Mouse (Mus musculus): ENCODE results near the gene Dtx4.
A peak's percentile ranks its signal among the peaks of the same experiment; 100 is the strongest.

Dtx4 gene

DNA sequence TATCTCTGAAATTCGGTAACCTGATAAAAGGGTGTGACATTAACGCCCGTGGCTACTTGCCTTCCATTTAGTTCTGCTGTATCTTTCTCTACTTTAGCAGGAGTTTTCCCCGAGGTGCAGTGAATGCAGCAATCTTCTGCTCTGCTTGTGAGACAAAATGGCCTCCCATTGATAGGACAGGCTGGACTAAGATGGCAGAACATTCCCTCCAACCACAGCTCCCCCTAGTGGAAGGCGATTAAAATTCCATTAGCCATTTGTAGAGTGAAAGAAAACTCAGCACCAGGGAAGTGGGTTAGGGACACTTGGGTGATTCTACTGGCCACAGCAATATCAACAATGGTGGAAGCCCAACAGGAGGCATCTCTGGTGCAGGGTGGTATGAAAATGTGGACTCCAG lies 33.8 kb downstream of the Dtx4 start:
- peak; percentile 29 for DNase-seq (ENCODE audit: low read depth, low spot score)

- DNase-seq (ENCODE audit: low read depth, low spot score), result peak; percentile 58
Measured at GRCm38 (mm10) chr19:12466204-12466603, 35.0 kb downstream of the Dtx4 start.

DNA sequence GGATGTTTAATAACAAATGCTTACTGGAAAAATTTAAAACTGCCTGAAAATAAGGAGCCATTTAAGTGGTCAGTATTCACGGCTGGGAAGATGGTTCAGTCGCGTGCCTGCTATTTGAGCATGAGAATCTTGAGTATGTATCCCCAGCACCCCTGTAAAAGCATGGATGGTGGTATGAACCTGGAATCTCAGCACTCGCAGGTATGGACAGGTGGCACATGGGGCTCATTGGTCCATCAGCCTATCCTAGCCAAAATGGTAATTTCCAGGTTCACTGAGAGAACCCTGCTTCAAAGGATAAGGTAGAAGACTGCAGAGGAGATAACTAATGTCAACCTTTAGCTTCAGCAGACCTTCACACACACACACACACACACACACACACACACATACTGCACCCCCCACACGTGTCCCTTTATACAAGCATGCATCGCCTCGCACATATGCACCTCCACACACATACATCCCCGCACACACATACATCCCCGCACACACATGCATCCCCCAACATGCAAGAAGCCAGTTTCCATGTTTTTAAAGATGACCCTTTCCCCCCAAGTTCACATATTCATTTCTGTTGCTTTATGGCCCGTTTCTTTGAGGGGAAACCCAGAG lies 35.6 kb downstream of the Dtx4 start:
- DNase-seq (ENCODE audit: low read depth, low spot score), result no peak

DNA sequence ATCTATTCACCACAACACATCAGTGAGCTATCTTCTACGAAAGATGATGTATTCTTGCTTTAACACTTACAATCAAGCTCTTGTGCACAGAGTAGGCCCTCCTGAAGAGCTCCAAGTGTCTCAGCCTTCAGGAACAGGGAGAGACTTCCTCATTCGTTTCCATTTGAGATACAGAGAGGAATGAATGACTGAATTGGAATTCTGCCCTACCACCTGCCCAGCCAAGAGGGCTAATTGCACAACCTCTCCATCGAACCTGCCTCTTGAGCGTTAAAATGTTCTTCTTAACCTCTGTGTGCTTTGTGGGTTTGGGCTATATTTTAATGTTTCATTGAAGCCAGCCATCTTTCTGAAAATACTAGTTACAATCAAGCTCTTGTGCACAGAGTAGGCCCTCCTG lies 36.6 kb downstream of the Dtx4 start:
- no peak for DNase-seq (ENCODE audit: low read depth, low spot score)

GRCm38 (mm10) chr19:12464127-12464526 lies 37.1 kb downstream of the Dtx4 start:
- no peak for DNase-seq (ENCODE audit: low read depth, low spot score)

DNA sequence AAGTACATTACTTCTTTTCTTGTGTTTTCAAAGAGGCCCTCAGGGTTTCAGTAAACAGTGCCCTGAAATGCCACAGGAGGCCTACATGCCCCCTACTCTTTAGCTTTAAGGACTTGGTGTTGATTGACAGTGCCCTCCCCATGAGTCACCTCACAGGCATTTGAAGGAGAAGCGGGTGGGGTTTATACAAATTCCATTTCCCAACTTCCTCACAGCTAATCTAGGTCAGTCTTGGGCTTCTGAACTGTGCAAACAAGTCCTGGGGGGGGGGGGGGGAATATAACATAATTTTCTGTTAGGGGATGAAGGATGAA lies 37.6 kb downstream of the Dtx4 start:
- DNase-seq (ENCODE audit: low read depth, low spot score), result no peak

DNA sequence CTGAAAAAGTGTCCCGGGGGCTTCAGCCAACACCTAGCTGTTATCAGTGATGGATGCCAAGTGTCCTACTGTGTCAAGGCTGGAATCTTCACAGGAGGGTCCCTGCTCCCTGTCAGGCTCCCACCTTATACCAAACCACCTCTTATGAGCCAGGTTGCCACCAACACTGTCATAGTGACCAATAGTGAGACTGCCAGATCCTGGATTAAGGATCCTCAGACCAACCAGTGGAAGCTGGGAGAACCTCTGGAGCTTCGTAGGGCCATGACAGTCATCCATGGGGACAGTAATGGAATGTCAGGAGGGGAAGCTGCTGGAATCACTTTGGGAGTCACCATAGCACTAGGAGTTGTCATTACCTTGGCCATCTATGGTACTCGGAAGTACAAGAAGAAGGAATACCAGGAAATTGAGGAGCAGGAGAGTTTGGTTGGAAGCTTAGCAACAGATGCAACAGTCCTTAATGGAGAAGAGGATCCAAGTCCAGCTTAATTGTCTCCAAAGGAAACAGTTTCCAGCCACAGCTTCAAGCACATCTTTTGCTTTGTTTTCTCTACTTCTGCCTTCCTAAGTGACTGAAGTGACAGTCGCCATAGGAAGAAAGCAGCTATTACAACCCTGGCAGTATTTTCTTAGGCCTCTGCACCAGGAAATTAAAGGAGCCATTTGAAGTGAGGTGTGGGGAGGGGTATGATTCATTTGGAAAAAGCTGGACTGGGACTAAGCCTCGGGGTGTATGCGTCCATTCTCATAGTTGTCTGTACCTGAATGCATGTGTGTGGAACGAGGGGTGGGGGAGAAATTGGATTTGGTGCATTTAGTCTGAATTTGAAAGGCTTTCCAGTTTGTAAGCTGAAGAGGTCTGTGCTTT lies 38.2 kb downstream of the Dtx4 start:
- no peak for DNase-seq (ENCODE audit: low read depth, low spot score)

DNA sequence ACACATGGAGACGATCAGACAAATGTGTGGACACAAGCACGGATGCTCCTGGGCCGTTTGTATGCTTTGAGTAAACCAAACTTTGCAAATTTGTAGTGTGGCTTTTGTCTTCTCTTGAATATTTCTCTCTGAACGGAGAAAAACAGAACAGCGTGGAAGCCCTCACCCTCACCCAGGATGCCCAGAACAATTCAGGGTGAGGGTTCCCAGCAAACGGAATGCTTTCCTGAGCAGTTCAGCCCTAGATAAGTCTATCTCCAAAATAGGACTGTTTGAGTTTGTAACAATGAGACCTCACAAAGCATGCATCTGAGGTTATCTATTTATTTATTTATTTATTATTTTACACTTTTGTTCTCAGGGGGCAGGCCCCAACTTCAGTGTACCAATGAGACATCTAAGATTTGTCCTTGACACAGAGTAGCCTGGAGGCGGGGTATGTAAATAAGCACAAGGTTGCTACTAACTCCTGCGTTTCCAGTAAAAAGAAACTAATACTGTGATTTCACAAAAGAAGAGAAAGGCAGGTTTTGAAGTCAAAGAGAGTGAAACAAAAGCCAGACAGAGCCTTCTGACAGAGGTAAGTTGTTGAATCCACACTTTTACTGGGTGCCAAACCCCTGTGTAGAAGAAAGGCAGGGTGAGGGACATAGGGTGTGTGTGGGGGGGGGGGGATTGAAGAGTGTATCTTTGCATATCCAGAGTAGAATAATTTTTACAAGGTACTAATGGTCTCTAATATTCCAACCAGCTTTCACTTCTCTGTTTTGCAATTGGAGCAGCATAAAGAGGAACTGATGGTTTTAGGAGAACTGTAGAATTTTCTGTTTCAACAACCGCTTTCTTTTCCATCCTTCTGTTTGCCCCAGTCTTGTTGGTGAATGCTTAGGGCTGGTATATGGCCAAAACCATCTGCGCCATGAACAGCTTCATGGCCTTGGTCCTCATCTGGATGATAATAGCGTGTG lies 40.7 kb downstream of the Dtx4 start, which contains the start of gene Mpeg1:
TSS of gene Mpeg1 (plus strand) at position 498 of the 968 bp plus-strand sequence.
- DNase-seq (ENCODE audit: low read depth, low spot score), result no peak

GRCm38 (mm10) chr19:12459516-12459915 lies 41.7 kb downstream of the Dtx4 start:
- no peak for DNase-seq (ENCODE audit: low read depth, low spot score)

DNA sequence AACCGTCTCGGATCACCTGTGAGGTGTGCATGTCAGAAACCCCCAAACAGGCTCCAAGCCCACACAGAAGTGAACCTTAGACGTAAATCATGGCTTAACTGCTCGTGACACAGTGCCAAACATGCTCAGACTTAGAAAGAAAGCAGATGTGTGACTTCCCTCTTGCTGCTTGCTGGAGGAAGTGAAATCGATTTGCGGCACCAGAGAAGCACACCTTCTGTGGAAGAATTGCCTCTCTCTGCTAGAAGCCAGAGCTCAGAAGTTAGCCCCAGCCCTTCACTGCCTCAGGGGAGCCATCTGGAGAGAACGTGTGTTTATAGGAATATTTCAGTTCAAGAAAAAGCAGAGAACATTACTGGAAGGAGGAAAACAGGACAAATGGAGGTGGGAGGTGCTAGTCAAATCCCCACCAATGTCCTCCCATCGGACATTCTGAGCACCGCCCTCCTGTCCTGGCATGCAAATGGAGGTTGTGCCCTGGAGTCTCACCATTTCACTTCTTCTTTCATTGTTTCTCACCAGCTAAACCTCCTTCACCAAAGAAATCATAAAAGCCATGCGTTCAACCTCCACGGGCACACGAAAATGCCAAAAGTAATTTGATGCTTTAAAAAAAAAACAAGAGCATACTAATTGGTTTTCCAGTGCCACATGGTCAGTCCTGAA lies 43.7 kb downstream of the Dtx4 start:
- peak; percentile 58 for DNase-seq (ENCODE audit: low read depth, low spot score)

DNA sequence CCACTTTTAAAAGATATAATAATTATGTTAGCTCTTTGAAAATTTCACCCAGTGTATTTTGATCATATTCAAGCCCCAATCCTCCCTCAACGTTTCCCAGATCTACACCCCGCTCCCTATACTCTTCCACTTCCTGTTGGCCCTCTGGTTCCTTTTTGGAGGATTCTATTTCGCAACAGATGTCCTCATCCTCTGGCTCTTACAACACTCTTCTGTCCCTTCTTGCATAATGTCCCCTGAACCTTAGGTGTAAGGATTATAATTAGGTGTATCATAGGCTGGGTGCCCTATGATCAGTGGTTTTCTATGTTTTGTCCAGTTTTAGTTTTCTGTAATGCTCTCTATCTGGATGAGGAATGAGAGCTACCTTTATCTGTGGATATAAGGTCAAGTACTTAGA lies 56.2 kb downstream of the Dtx4 start:
- no peak for DNase-seq (ENCODE audit: low read depth, low spot score)

- DNase-seq (ENCODE audit: low read depth, low spot score), result no peak
Measured at GRCm38 (mm10) chr19:12442560-12442959, 58.7 kb downstream of the Dtx4 start.

GRCm38 (mm10) chr19:12440103-12440725 lies 61.0 kb downstream of the Dtx4 start:
- no peak for DNase-seq (ENCODE audit: low read depth, low spot score)

- no peak for DNase-seq (ENCODE audit: low read depth, low spot score)
Measured at GRCm38 (mm10) chr19:12439581-12439980, 61.7 kb downstream of the Dtx4 start.

DNA sequence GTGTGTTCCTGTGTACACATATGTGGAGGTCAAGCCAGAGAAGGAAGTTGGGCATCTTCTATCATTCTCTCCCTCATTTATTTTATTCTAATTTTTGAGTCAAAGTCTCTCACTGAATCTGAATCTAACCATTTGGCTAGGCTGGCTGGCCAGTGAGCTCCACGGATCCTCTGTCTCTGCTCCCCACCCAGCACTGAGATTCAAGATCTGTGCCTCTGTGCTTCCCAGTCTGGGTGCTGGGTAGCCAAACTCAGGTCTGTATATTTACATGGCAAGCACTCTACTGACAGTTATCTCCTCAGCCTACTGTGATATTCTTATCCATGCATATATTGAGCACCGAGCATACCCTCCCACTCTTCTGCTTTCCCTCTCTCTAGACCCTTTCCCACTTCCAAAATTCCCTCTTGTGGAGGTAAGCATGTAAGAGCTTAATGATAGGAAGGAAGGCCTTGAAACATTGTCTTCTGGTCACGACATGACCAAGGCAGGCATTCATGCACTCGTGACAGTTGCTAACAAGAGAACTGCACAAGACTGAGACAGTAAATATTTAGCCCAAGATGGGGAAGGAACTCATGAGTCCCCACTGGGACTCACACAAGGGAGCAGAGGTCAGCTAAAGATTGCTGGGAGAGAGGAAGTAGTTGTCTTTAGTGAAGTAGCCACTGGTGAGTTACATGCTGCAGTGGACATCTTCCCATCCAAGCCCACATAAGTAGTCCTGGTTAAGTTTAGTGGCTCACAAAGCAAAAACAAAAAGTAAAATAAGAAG lies 65.3 kb downstream of the Dtx4 start:
- no peak for DNase-seq (ENCODE audit: low read depth, low spot score)

DNA sequence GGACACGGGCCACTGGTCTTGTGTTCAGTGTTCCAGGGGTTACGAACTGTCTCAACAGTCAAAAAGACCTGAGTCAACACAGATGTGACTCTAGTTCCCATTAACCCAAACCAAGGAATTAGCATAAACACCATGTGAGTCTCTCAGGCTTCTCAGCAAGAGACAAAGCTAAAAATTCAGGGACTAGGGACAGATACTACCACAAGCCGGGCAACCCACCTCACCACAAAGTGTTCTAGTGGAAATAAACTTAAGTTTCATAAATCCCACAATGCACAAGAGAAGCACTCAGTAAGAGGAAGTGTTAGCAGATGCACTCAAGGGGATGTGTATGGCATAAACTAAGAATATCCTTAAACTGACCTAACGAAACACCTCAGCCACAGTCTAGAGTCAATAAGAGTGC lies 66.2 kb downstream of the Dtx4 start:
- no peak for DNase-seq (ENCODE audit: low read depth, low spot score)

DNA sequence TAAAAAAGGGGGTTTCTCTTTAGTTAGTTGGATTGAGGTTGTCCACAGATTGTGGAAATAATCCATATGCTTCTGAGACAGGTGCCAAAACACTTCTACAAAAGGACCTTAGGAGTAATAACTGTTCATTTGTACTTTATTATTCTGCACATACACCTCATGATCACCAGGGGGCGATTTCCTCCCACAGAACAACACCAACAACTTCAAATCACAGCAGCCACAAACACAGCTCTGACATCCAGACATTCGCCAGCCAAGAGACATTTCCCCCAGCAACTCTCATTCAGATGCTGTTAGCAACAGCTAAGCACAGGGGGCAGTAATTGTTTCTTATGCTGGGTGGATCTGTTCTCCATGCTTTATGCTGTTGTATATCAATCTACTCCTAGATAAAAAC lies 68.2 kb downstream of the Dtx4 start:
- DNase-seq (ENCODE audit: low read depth, low spot score), result peak; percentile 24

- no peak for DNase-seq (ENCODE audit: low read depth, low spot score)
Measured at GRCm38 (mm10) chr19:12427605-12428004, 73.6 kb downstream of the Dtx4 start, which contains the start of gene Pfpl. Gene Pfpl, plus strand, starts transcription at chr19:12427905.

DNA sequence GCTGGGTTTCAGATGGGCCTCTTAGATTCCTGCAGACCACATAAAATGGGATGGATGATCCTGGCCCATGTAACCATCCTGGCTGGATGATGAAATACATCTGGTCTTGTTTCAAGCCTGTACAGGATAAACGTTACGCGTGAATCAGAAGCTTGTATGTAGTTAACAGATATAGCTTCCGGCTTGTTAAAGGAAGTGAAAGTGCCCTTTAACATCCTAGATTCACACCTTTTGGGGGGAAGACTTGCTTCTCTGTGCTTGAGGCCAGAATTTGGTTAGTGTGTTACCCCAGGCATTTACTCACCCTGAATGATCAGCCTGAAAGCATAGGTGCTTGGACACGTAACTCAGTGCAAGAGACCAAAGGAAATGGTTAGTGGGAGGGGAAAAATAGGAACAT lies 74.2 kb downstream of the Dtx4 start:
- DNase-seq (ENCODE audit: low read depth, low spot score), result no peak

DNA sequence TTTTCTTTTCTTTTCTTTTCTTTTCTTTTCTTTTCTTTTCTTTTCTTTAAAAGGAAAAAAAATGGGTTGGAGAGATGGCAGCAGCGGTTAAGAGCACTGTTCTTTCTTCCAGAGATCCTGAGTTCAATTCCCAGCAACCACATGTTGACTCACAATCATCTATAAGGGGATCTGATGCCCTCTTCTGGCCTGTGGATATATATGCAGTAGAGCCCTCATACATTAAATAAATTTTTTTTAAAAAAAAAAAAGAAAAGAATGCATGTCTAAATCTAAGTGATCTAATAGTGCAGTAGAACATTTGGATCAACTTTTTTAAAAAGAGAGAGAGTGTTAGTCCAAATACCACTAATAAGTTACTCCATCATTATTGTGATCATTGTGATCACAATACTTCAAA lies 79.6 kb downstream of the Dtx4 start:
- no peak for DNase-seq (ENCODE audit: low read depth, low spot score)

All from forelimb bud, embryonic 11.5 days (tissue).